Mouse (Mus musculus) megakaryocyte, embryonic 14.5 days (primary cell): ENCODE results near the gene Tent4b. TPM values are rescaled to one million over a fixed set of nuclear protein-coding genes. Genes with fewer than 3 reads are reported as not detected.
A peak's percentile ranks its signal among the peaks of the same experiment; 100 is the strongest.

Experiments
- H3K27me3 ChIP-seq: replicated peaks from 2 replicates; pipeline ENCODE3; 2012; ENCODE audit warnings: inconsistent platforms
- H3K36me3 ChIP-seq: replicated peaks from 2 replicates; pipeline ENCODE3; 2012; ENCODE audit warnings: low read length, inconsistent platforms, mixed read lengths
- H3K4me1 ChIP-seq: 2 replicates; pipeline ENCODE4 v1.6.1; 2012; ENCODE audit warnings: inconsistent platforms
- H3K4me3 ChIP-seq: replicated peaks from 2 replicates; pipeline ENCODE3; 2012; ENCODE audit warnings: moderate library complexity, mild to moderate bottlenecking, inconsistent platforms
- H3K9me3 ChIP-seq: 2 replicates; pipeline ENCODE4 v1.6.1; 2012; ENCODE audit warnings: inconsistent platforms
- FLI1 ChIP-seq: IDR thresholded peaks from 2 replicates; pipeline ENCODE4 v1.6.1; 2012; ENCODE audit warnings: low read length, inconsistent platforms, mixed read lengths
- GATA1 ChIP-seq: IDR thresholded peaks from 3 replicates; pipeline ENCODE4 v1.6.1; 2012; ENCODE audit warnings: mixed read lengths, low read length, inconsistent platforms, borderline replicate concordance
- polyA plus RNA-seq: library from polyadenylated mRNA; stranded (reverse); fragments of >175 nt; gene quantifications from 2 replicates; pipeline ENCODE4 v1.2.3, GENCODE M21; 2012; ENCODE audit warnings: low replicate concordance; ENCODE audit not compliant: insufficient read depth

The Tent4b gene
- 3.2 and 5.4 TPM in 2 replicates for polyA plus RNA-seq

DNA sequence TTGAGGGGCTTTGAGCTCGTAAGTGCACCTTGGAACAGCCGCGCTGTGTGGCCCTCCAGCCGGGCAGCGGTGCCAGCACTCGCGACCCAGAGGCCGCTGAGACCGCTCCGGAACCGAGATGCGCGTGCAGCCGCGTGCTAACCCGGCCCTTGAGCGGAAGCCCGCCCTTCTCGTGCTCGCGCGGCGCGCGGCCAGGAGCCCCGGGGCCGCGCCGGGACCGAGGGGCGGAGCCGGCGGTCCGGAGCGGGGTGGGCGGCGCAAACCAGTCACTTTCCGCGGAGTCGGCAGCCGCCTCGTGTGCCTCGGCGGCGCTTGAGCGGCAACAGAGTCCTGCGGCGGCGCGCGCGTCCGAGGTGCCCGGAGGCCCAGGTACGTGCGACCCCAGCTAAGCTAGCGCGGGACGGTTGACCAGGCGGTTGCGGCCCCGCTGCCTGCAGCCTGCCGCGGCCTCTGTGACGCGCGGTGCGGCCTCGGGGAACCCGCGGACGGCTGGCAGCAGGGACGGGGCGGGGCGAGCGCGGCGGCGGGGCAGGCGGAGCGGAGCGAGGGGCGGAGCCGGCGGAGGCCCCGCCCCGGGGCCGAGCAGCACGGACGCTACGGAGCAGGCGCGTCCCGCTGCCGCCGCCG is at the start of gene Tent4b:
Gene Tent4b (plus strand): TSS at position 269 of the 627 bp plus-strand sequence.
- H3K4me3 ChIP-seq: peak within 1 kb of the TSS; percentile 98
- no peak for TF ChIP-seq GATA1
- no peak for TF ChIP-seq FLI1
- peaks cover 25% of the 10 kb centered on the region for H3K36me3 ChIP-seq
- H3K27me3 ChIP-seq: peaks cover 7% of the 10 kb centered on the region
- no peaks in the 10 kb centered on the region for H3K9me3 ChIP-seq
- H3K4me1 ChIP-seq: peaks cover 49% of the 10 kb centered on the region

DNA sequence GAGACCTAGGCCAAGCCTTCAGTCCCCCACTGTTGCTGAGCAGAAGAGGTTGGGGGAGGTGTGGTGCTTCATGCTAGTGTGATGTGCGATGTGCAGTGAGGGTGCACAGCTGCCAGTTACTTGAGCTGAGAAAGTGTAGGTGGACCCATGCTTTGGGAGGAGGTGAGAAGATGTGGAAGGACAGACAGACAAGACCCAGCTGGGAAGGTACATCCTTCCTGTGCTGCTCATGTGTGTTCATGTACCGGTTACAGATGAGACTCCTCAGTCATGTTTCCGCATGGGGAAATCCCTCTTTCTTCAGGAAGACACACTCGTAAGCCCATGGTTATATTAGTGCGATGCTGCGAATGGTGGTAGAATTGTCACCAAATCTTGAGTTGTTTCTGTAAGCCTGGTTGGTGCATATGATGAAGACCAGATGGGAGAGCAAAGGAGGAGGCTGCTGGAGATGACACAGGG is 48.1 kb upstream of the Tent4b start:
- H3K4me3 ChIP-seq: no peak overlapping the region
- no peak for TF ChIP-seq FLI1
- no peak for TF ChIP-seq GATA1
- peaks cover 16% of the 10 kb centered on the region for H3K4me1 ChIP-seq
- H3K36me3 ChIP-seq: peaks cover 85% of the 10 kb centered on the region
- H3K9me3 ChIP-seq: no peaks in the 10 kb centered on the region
- H3K27me3 ChIP-seq: no peaks in the 10 kb centered on the region

DNA sequence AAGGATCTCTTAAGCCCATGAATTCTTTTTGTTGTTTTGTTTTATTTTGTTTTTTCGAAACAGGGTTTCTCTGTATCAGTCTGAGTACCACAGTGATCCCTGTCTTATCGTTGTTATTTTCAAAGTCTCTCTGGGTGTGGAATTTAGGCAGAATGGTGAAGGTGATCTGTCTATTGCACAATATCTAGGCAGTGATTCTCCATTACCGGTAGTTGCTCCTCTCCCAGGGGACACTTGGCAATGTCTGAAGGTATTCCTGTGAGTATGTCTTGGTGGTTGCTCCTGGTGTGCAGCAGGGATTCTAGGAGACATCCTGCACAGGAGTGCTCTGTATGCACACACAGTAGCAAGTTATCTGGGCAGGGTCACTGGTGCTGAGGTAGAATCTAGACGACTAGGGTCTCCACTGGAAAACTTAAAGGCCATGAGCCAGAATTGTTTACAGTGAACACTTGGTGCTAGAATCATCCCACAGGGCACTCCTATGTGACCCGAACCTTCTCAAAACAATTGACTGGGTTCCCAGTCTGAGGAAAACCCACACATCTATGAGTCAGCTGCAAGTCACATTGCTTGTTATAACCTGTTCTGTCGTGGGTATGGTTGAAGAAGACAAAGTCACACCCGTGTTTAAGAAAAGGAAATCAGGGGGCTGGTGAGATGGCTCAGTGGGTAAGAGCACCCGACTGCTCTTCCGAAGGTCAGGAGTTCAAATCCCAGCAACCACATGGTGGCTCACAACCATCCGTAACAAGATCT is 38.6 kb upstream of the Tent4b start:
- H3K4me3 ChIP-seq: no peak overlapping the region
- no peaks in the 10 kb centered on the region for H3K4me1 ChIP-seq
- H3K27me3 ChIP-seq: no peaks in the 10 kb centered on the region
- no peaks in the 10 kb centered on the region for H3K9me3 ChIP-seq
- peaks cover 91% of the 10 kb centered on the region for H3K36me3 ChIP-seq
- no peak for TF ChIP-seq GATA1
- TF ChIP-seq FLI1: no peak

DNA sequence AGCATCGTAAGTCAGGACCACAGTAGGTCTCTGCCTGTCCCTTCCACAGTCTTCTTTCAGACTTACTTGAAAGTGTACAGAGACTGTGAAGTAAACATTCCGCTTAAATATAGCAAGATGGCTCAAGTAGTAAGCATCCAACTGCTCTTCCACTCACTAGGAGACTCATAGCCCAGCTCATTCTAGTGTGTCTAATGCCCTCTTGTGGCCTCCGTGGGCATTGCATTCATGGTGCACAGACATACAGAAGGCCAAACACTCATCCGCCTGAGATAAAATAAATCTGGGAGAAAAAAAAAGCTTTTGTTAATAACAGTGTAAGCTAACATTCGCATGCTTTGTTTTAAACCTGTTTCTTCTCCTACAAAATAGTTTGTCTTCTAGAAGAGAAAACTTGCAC is 37.6 kb upstream of the Tent4b start:
- Histone ChIP-seq H3K9me3 (no peaks in the 10 kb centered on the region), H3K36me3 (peaks cover 91% of the 10 kb centered on the region), H3K4me3 (no peak overlapping the region), H3K4me1 (no peaks in the 10 kb centered on the region), H3K27me3 (no peaks in the 10 kb centered on the region)
- TF ChIP-seq GATA1: no peak
- no peak for TF ChIP-seq FLI1

DNA sequence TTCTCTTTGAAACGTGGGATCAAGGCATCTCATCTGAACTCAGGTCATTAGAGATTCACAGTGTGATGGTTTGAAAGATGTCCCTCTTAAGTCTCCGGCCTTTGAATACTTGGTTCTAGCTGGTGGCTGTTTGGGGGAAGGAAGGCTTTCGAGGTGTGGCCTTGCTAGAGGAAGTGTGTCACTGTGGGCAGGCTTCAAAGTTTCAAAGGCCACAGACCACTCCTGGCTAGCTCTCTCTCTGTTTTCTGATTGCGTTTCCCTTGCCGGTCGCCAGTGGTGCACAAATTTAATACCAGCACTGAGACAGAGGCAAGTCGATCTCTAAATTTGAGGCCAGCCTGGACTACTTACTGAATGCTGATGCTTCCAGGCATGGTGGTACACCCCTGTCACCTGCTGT is 23.7 kb upstream of the Tent4b start:
- TF ChIP-seq GATA1 (no peak), FLI1 (no peak)
- no peaks in the 10 kb centered on the region for H3K9me3 ChIP-seq
- H3K36me3 ChIP-seq: peaks cover 31% of the 10 kb centered on the region
- peak overlapping the region; percentile 51 for H3K4me3 ChIP-seq
- no peaks in the 10 kb centered on the region for H3K27me3 ChIP-seq
- H3K4me1 ChIP-seq: peaks cover 26% of the 10 kb centered on the region

DNA sequence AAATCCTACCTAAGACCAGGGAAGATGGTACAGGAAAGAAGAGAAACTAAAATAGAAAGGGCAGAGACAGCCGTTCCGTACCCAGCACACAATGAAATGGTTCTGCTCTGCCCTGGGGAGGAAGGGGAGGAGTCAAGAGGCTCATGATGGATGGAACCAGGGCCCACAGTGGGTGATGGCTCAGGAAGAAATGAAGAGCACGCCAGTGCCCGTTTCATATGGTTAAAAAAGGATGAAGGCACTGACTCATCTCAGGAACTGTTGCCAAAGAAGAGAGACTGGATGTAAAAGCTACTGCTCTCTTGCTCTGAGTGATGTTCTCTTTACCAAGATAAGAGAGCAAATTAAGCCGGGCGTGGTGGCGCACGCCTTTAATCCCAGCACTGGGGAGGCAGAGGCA is 21.7 kb upstream of the Tent4b start:
- no peak overlapping the region for H3K4me3 ChIP-seq
- H3K27me3 ChIP-seq: no peaks in the 10 kb centered on the region
- TF ChIP-seq GATA1: no peak
- no peak for TF ChIP-seq FLI1

DNA sequence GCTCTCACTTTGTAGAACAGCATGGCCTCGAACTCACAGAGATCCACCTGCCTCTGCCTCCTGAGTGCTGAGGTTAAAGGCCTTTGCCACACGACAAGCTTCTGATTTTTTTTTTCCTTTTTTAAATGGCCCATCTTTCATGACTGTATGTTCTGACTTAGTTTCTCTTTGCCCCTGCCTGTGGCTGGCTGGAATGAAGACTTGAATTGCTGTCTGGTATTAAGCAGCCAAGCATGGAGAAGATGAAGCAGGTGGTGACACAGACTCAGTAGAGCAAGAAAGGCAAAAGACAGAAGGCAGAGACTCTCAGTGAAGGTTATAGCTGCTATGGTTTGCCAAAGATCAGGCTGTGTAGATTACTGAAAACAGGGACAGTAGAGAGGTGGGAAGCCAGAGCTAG is 15.9 kb upstream of the Tent4b start:
- Histone ChIP-seq H3K4me1 (no peaks in the 10 kb centered on the region), H3K36me3 (no peaks in the 10 kb centered on the region), H3K27me3 (no peaks in the 10 kb centered on the region), H3K9me3 (peaks cover 7% of the 10 kb centered on the region), H3K4me3 (no peak overlapping the region)
- no peak for TF ChIP-seq FLI1
- no peak for TF ChIP-seq GATA1

More for the DNA sequence above, 21.7 kb upstream of the Tent4b start:
- peaks cover 14% of the 10 kb centered on the region for H3K36me3 ChIP-seq
- peaks cover 7% of the 10 kb centered on the region for H3K9me3 ChIP-seq
- peaks cover 26% of the 10 kb centered on the region for H3K4me1 ChIP-seq

DNA sequence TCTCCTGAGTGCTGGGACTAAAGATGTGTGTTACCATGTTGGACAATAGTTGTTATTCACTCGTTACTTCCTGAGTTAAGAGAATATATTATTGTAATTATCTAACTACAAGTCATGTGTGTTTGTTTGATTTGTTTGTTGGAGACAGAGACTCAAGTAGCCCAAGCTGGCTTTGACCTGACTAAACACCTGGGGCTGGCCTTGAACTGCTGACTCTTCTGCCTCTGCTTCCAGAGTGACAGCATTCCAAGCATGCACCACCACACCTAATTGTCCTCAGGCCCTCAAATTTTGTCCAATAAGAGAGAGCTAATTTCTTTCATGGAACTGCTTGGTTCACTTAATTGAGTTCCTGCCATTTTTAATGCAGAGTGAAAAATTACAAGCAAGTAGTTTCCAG is 14.1 kb upstream of the Tent4b start:
- Histone ChIP-seq H3K4me1 (no peaks in the 10 kb centered on the region), H3K9me3 (peaks cover 7% of the 10 kb centered on the region), H3K36me3 (no peaks in the 10 kb centered on the region), H3K27me3 (peaks cover 6% of the 10 kb centered on the region), H3K4me3 (no peak overlapping the region)
- TF ChIP-seq FLI1 (no peak), GATA1 (no peak)

DNA sequence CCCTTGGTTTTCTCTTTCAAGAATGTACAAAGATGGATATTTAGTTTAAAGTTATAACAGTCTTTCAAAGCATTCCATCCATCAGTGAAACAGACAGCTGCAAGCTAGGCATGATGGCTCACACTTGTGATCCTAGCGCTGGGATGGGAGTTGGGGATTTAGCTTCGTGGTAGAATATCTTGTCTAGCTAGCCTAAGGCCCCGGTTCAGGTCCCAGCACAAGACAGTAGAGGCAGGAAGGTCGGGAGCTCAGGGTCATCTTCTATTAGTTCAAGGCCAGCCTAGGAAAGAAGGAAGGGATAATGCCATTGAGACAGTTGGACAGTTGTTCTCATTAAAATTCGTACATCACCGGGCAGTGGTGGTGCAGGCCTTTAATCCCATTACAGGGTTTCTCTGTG is 13.3 kb upstream of the Tent4b start:
- Histone ChIP-seq H3K4me1 (no peaks in the 10 kb centered on the region), H3K9me3 (peaks cover 5% of the 10 kb centered on the region)

DNA sequence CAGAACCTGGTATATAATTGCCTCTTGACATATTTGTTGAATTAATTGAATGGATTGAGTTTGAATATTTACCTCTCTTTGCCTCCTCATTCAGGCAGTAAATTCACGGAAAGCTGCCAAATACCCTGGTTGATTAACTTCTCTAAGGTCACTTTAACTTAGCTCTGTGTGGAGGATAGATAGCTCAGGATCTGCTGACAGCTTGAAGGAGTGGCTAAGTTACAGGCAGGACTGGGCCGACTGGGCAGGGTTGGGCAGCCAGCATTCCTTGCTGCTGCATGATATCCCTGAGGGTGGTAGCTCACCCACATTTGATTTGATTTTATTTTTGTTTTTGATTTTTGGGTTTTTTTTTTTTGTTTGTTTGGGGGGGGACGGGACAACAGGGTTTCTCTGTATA is 1.7 kb upstream of the Tent4b start:
- peak overlapping the region; percentile 53 for H3K4me3 ChIP-seq
- H3K4me1 ChIP-seq: peaks cover 34% of the 10 kb centered on the region
- no peaks in the 10 kb centered on the region for H3K9me3 ChIP-seq
- peaks cover 14% of the 10 kb centered on the region for H3K27me3 ChIP-seq
- H3K36me3 ChIP-seq: peaks cover 11% of the 10 kb centered on the region
- TF ChIP-seq FLI1 (no peak), GATA1 (no peak)

More for the DNA sequence above, 13.3 kb upstream of the Tent4b start:
- no peak overlapping the region for H3K4me3 ChIP-seq
- peaks cover 11% of the 10 kb centered on the region for H3K27me3 ChIP-seq
- TF ChIP-seq FLI1: no peak
- TF ChIP-seq GATA1: no peak
- no peaks in the 10 kb centered on the region for H3K36me3 ChIP-seq

DNA sequence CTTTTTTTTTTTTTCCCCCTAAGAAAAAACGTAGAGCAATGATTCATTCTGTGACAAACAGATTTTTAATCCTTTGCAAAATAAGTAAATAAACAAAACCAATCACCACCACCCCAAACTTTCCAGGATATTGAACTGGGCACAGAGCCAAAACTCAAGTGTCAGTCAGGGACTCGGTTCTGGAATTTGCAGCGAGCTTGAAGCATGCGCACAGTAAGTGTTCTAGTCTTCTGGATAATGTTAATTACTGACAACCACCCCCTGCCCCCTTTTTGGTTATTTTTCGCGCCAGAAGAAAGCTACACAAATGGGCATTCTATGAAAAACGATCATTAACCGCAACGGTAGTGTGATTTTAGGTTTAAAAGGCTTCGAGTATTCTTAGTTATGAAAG is 465 bp upstream of the Tent4b start:
- Histone ChIP-seq H3K27me3 (peaks cover 8% of the 10 kb centered on the region), H3K9me3 (no peaks in the 10 kb centered on the region), H3K36me3 (peaks cover 21% of the 10 kb centered on the region), H3K4me3 (peak overlapping the region; percentile 98), H3K4me1 (peaks cover 46% of the 10 kb centered on the region)
- no peak for TF ChIP-seq FLI1
- TF ChIP-seq GATA1: no peak
